Mouse (Mus musculus) midbrain, embryonic 15.5 days (tissue): ENCODE results near the gene Fstl4. TPM values are rescaled to one million over a fixed set of nuclear protein-coding genes. Genes with fewer than 3 reads are reported as not detected.
"Not testable (repeated sequence)": the region's sequence is repeated elsewhere in the genome, so short reads cannot be mapped to it uniquely, and the experiment has no call there.

ENCODE experiments used
- ATAC-seq: fragments of 200-750 bp; cut with Nextera tagmentation; replicated peaks from 2 replicates; pipeline ENCODE4 v1.8.0; 2017; ENCODE audit warnings: moderate TSS enrichment
- H3K27ac ChIP-seq: fragments of 300-500 bp; sonication (generic); 2 replicates; pipeline ENCODE4 v1.5.1; 2015; ENCODE audit warnings: mild to moderate bottlenecking, inconsistent platforms
- H3K27me3 ChIP-seq: fragments of 300-500 bp; sonication (generic); replicated peaks from 2 replicates; pipeline ENCODE4 v1.6.1; 2015; ENCODE audit warnings: inconsistent platforms
- H3K36me3 ChIP-seq: fragments of 300-500 bp; sonication (generic); replicated peaks from 2 replicates; pipeline ENCODE4 v1.6.1; 2015; ENCODE audit warnings: inconsistent platforms
- H3K4me1 ChIP-seq: fragments of 300-500 bp; sonication (generic); 2 replicates; pipeline ENCODE4 v1.6.1; 2015; ENCODE audit warnings: inconsistent platforms
- H3K4me2 ChIP-seq: fragments of 300-500 bp; sonication (generic); 2 replicates; pipeline ENCODE4 v1.6.1; 2015; ENCODE audit warnings: inconsistent platforms, mild to moderate bottlenecking, moderate library complexity
- H3K4me3 ChIP-seq: fragments of 300-500 bp; sonication (generic); 2 replicates; pipeline ENCODE4 v1.5.1; 2015; ENCODE audit warnings: mild to moderate bottlenecking, inconsistent platforms
- H3K9ac ChIP-seq: fragments of 300-500 bp; sonication (generic); 2 replicates; pipeline ENCODE4 v1.6.1; 2015; ENCODE audit warnings: mild to moderate bottlenecking, inconsistent platforms
- H3K9me3 ChIP-seq: fragments of 300-500 bp; sonication (generic); 2 replicates; pipeline ENCODE4 v1.6.1; 2016; ENCODE audit warnings: inconsistent platforms
- WGBS: fragments of 180-500 bp; shearing (Covaris S2); methylation state at CpG from one replicate; pipeline ENCODE4 v1.1.7; 2015; ENCODE audit warnings: mixed read lengths; 5-methylcytosine and 5-hydroxymethylcytosine counted together
- polyA plus RNA-seq: library from polyadenylated mRNA; unstranded; fragments of >200 nt; fragmentation: Nextera tagmentation; extraction: Ambion mirVana; gene quantifications from 2 replicates; pipeline ENCODE4 v1.2.1, GENCODE M21; 2015

Gene Fstl4
- polyA plus RNA-seq, 1 experiment from 2014 or later: 11.5 TPM

- H3K9ac ChIP-seq: no peak overlapping the region
- H3K4me3 ChIP-seq: no peak overlapping the region
- no peaks in the 10 kb centered on the region for H3K36me3 ChIP-seq
- H3K27ac ChIP-seq: no peak overlapping the region
- no peaks in the 10 kb centered on the region for H3K9me3 ChIP-seq
- no peak for ATAC-seq
- WGBS: 86% methylated on average over 6 of the region's 6 CpGs
- no peaks in the 10 kb centered on the region for H3K27me3 ChIP-seq
- H3K4me1 ChIP-seq: no peaks in the 10 kb centered on the region
- H3K4me2 ChIP-seq: no peak overlapping the region
These were observed 316.9 kb downstream of the Fstl4 start for GRCm38 (mm10) chr11:53081310-53081709.

GRCm38 (mm10) chr11:53085367-53085766 lies 320.9 kb downstream of the Fstl4 start:
- ATAC-seq: no peak
- Histone ChIP-seq H3K9me3 (no peaks in the 10 kb centered on the region), H3K27ac (no peak overlapping the region), H3K4me3 (no peak overlapping the region), H3K9ac (no peak overlapping the region), H3K4me2 (no peak overlapping the region), H3K27me3 (no peaks in the 10 kb centered on the region), H3K4me1 (no peaks in the 10 kb centered on the region), H3K36me3 (no peaks in the 10 kb centered on the region)
- 75% methylated on average over 6 of the region's 6 CpGs for WGBS

GRCm38 (mm10) chr11:53085858-53086565 lies 321.6 kb downstream of the Fstl4 start:
- Histone ChIP-seq H3K36me3 (no peaks in the 10 kb centered on the region), H3K9ac (no peak overlapping the region), H3K4me1 (no peaks in the 10 kb centered on the region), H3K27me3 (no peaks in the 10 kb centered on the region), H3K27ac (no peak overlapping the region), H3K9me3 (no peaks in the 10 kb centered on the region), H3K4me3 (no peak overlapping the region), H3K4me2 (no peak overlapping the region)
- no peak for ATAC-seq
- WGBS: 82% methylated on average over 9 of the region's 9 CpGs

- not testable (repeated sequence) for H3K4me2 ChIP-seq, H3K4me1 ChIP-seq, H3K27me3 ChIP-seq, H3K4me3 ChIP-seq, H3K9ac ChIP-seq, H3K36me3 ChIP-seq, ATAC-seq, H3K27ac ChIP-seq, H3K9me3 ChIP-seq
- WGBS: 89% methylated on average over 3 of the region's 3 CpGs
These were observed 323.5 kb downstream of the Fstl4 start for GRCm38 (mm10) chr11:53087896-53088295.

GRCm38 (mm10) chr11:53091596-53091995 lies 327.2 kb downstream of the Fstl4 start:
- no peak for ATAC-seq
- H3K9ac ChIP-seq: no peak overlapping the region
- H3K4me3 ChIP-seq: no peak overlapping the region
- no peak overlapping the region for H3K27ac ChIP-seq
- peaks cover 3% of the 10 kb centered on the region; the same call in 1 of the 2 replicates for H3K4me1 ChIP-seq
- H3K9me3 ChIP-seq: no peaks in the 10 kb centered on the region
- 51% methylated on average over 5 of the region's 5 CpGs for WGBS
- no peak overlapping the region for H3K4me2 ChIP-seq
- H3K36me3 ChIP-seq: no peaks in the 10 kb centered on the region
- H3K27me3 ChIP-seq: no peaks in the 10 kb centered on the region

- Histone ChIP-seq H3K9me3 (no peaks in the 10 kb centered on the region), H3K4me2 (no peak overlapping the region), H3K4me3 (no peak overlapping the region), H3K27me3 (no peaks in the 10 kb centered on the region), H3K9ac (no peak overlapping the region), H3K4me1 (0 out of 2 replicates have a peak, but pooled peaks cover 3% of the 10 kb centered on the region), H3K36me3 (no peaks in the 10 kb centered on the region), H3K27ac (no peak overlapping the region)
- no peak for ATAC-seq
- WGBS: 88% methylated on average over 9 of the region's 9 CpGs
These were observed 332.4 kb downstream of the Fstl4 start for GRCm38 (mm10) chr11:53096871-53097270.

GRCm38 (mm10) chr11:53097331-53097730 lies 332.9 kb downstream of the Fstl4 start:
- Histone ChIP-seq H3K9ac (no peak overlapping the region), H3K4me3 (no peak overlapping the region), H3K36me3 (no peaks in the 10 kb centered on the region), H3K27ac (no peak overlapping the region), H3K4me1 (0 out of 2 replicates have a peak, but pooled peaks cover 3% of the 10 kb centered on the region), H3K4me2 (no peak overlapping the region), H3K9me3 (no peaks in the 10 kb centered on the region), H3K27me3 (no peaks in the 10 kb centered on the region)
- ATAC-seq: no peak
- 82% methylated on average over 8 of the region's 8 CpGs for WGBS

- Histone ChIP-seq H3K4me3 (no peak overlapping the region), H3K4me2 (no peak overlapping the region), H3K9ac (no peak overlapping the region), H3K36me3 (no peaks in the 10 kb centered on the region), H3K27ac (no peak overlapping the region), H3K9me3 (no peaks in the 10 kb centered on the region), H3K27me3 (no peaks in the 10 kb centered on the region), H3K4me1 (0 out of 2 replicates have a peak, but pooled peaks cover 3% of the 10 kb centered on the region)
- ATAC-seq: no peak
- WGBS: 90% methylated on average over 6 of the region's 6 CpGs
These were observed 333.4 kb downstream of the Fstl4 start for GRCm38 (mm10) chr11:53097870-53098269.

GRCm38 (mm10) chr11:53098780-53099198 lies 334.4 kb downstream of the Fstl4 start:
- WGBS: 57% methylated on average over 3 of the region's 3 CpGs
- ATAC-seq: no peak

GRCm38 (mm10) chr11:53099322-53099721 lies 334.9 kb downstream of the Fstl4 start:
- no peaks in the 10 kb centered on the region for H3K36me3 ChIP-seq
- no peak overlapping the region for H3K4me2 ChIP-seq
- no peak overlapping the region for H3K9ac ChIP-seq
- no peaks in the 10 kb centered on the region for H3K9me3 ChIP-seq
- no peak overlapping the region for H3K4me3 ChIP-seq
- no peaks in the 10 kb centered on the region for H3K27me3 ChIP-seq
- no peak overlapping the region for H3K27ac ChIP-seq
- no peak for ATAC-seq
- WGBS: 91% methylated on average over 5 of the region's 5 CpGs
- H3K4me1 ChIP-seq: 0 out of 2 replicates have a peak, but pooled peaks cover 3% of the 10 kb centered on the region

More at GRCm38 (mm10) chr11:53098780-53099198, 334.4 kb downstream of the Fstl4 start:
- Histone ChIP-seq H3K9me3 (no peaks in the 10 kb centered on the region), H3K9ac (no peak overlapping the region), H3K36me3 (no peaks in the 10 kb centered on the region), H3K4me2 (no peak overlapping the region), H3K27ac (no peak overlapping the region), H3K27me3 (no peaks in the 10 kb centered on the region), H3K4me3 (no peak overlapping the region), H3K4me1 (0 out of 2 replicates have a peak, but pooled peaks cover 3% of the 10 kb centered on the region)

- Histone ChIP-seq H3K27me3 (no peaks in the 10 kb centered on the region), H3K4me2 (no peak overlapping the region)
These were observed 337.3 kb downstream of the Fstl4 start for GRCm38 (mm10) chr11:53101732-53102131.

GRCm38 (mm10) chr11:53103601-53104325 lies 339.3 kb downstream of the Fstl4 start:
- Histone ChIP-seq H3K4me3 (no peak overlapping the region), H3K4me2 (no peak overlapping the region), H3K9ac (no peak overlapping the region), H3K27me3 (no peaks in the 10 kb centered on the region), H3K36me3 (no peaks in the 10 kb centered on the region), H3K27ac (no peak overlapping the region), H3K9me3 (no peaks in the 10 kb centered on the region), H3K4me1 (no peaks in the 10 kb centered on the region)
- WGBS: 42% methylated on average over 10 of the region's 10 CpGs
- no peak for ATAC-seq

More at GRCm38 (mm10) chr11:53101732-53102131, 337.3 kb downstream of the Fstl4 start:
- ATAC-seq: no peak
- Histone ChIP-seq H3K9me3 (no peaks in the 10 kb centered on the region), H3K4me3 (no peak overlapping the region), H3K4me1 (no peaks in the 10 kb centered on the region), H3K36me3 (no peaks in the 10 kb centered on the region), H3K27ac (no peak overlapping the region), H3K9ac (no peak overlapping the region)
- WGBS: 93% methylated on average over 5 of the region's 5 CpGs
